Mouse (Mus musculus) brain, embryonic 14.5 days (tissue): ENCODE measurements around the gene Rnf123.

Experiments
- CTCF ChIP-seq: fragments of 200-500 bp; IDR thresholded peaks from 2 replicates; pipeline ENCODE4 v1.5.1; 2012; ENCODE audit warnings: inconsistent platforms, mild to moderate bottlenecking, moderate library complexity, borderline replicate concordance; ENCODE audit not compliant: insufficient read depth, insufficient read length; ENCODE audit errors: extremely low read depth
- POLR2A ChIP-seq: fragments of 200-500 bp; IDR thresholded peaks from 2 replicates; pipeline ENCODE4 v1.6.1; 2012; ENCODE audit warnings: mild to moderate bottlenecking, inconsistent platforms, borderline replicate concordance; ENCODE audit not compliant: poor library complexity, insufficient read depth, insufficient read length, severe bottlenecking; ENCODE audit errors: extremely low read depth

- no peak for TF ChIP-seq CTCF
- no peak for TF ChIP-seq POLR2A
Measured at GRCm38 (mm10) chr9:108069529-108069928, 13.6 kb downstream of the Rnf123 start.
